Mouse (Mus musculus) liver, postnatal 0 days (tissue): ENCODE measurements at regions not wholly inside any gene's neighbourhood (a gene's known extent, or its start where the extent isn't known, plus 50 kb on each side); places are given as distances from the start of the nearest gene placed in this dataset.

Experiments used
- ATAC-seq: fragments of 200-750 bp; cut with Nextera tagmentation; 2 replicates; pipeline ENCODE4 v1.8.0; 2017; ENCODE audit warnings: mild to moderate bottlenecking, moderate library complexity
- DNase-seq: peaks from one replicate; pipeline ENCODE4 v3.0.0-alpha.2; 2016
- H3K27ac ChIP-seq: fragments of 300-500 bp; sonication (generic); 2 replicates; pipeline ENCODE4 v1.5.1; 2014; ENCODE audit warnings: antibody characterized with exemption, moderate library complexity, mild to moderate bottlenecking, low read depth
- H3K27me3 ChIP-seq: fragments of 300-500 bp; sonication (generic); 2 replicates; pipeline ENCODE4 v1.6.1; 2014; ENCODE audit warnings: low read length, control low read depth, mixed read lengths; ENCODE audit not compliant: insufficient read depth
- H3K36me3 ChIP-seq: fragments of 300-500 bp; sonication (generic); replicated peaks from 2 replicates; pipeline ENCODE4 v1.6.1; 2014; ENCODE audit warnings: mild to moderate bottlenecking, control low read depth, low read length, moderate library complexity, mixed read lengths; ENCODE audit not compliant: insufficient read depth
- H3K4me1 ChIP-seq: fragments of 300-500 bp; sonication (generic); 2 replicates; pipeline ENCODE4 v1.6.1; 2014; ENCODE audit warnings: antibody characterized with exemption, mild to moderate bottlenecking, control low read depth; ENCODE audit not compliant: insufficient read depth
- H3K4me2 ChIP-seq: fragments of 300-500 bp; sonication (generic); 2 replicates; pipeline ENCODE4 v1.6.1; 2014; ENCODE audit warnings: low read depth, mild to moderate bottlenecking, low read length, moderate library complexity, mixed read lengths
- H3K4me3 ChIP-seq: fragments of 300-500 bp; sonication (generic); 2 replicates; pipeline ENCODE4 v1.5.1; 2014; ENCODE audit warnings: low read depth, low read length
- H3K9ac ChIP-seq: fragments of 300-500 bp; sonication (generic); replicated peaks from 2 replicates; pipeline ENCODE4 v1.6.1; 2014; ENCODE audit warnings: mild to moderate bottlenecking, moderate library complexity
- H3K9me3 ChIP-seq: fragments of 300-500 bp; sonication (generic); 2 replicates; pipeline ENCODE4 v1.6.1; 2016; ENCODE audit warnings: mild to moderate bottlenecking, control low read depth, low read length, mixed read lengths
- CTCF ChIP-seq: sonication (generic); IDR thresholded peaks from 2 replicates; pipeline ENCODE4 v1.5.1; 2016; ENCODE audit warnings: antibody characterized with exemption, low read depth
- EP300 ChIP-seq: IDR thresholded peaks from 2 replicates; pipeline ENCODE4 v1.6.1; 2016; ENCODE audit warnings: antibody characterized with exemption, low read depth, mild to moderate bottlenecking
- WGBS: fragments of 180-500 bp; shearing (Covaris S2); extraction: QIAGEN DNeasy Blood & Tissue Kit; methylation state at CpG from one replicate; pipeline ENCODE4 v1.1.7; 2014; ENCODE audit not compliant: insufficient replicate concordance; 5-methylcytosine and 5-hydroxymethylcytosine counted together

DNA sequence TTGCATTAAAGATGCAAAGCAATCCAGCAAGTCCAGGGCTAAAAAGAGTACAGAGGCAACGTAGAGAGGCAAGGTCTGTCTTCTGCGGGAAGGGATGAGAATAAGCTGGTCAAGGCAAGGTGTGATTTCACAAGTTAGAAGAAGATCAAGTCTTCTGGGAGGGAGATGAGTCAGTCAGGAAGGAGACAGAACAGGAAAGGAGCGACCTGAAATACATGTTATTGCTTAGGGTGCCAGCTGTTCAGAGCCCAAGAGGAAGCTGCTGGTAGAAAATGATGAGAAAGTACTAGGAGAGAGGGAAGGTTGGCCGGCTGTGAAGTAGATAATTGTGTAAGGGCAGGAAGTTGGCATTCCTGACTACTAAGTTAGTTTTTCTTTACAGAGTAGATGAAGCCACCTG is 140.1 kb upstream of the Adra1d start:
- Histone ChIP-seq H3K4me2 (no peak overlapping the region), H3K9me3 (no peaks in the 10 kb centered on the region), H3K27ac (no peak overlapping the region), H3K9ac (no peak overlapping the region), H3K36me3 (no peaks in the 10 kb centered on the region), H3K27me3 (no peaks in the 10 kb centered on the region), H3K4me1 (no peaks in the 10 kb centered on the region), H3K4me3 (no peak overlapping the region)
- TF ChIP-seq EP300 (no peak), CTCF (no peak)
- ATAC-seq (no peak), DNase-seq (no peak)
- 56% methylated on average over 4 of the region's 4 CpGs for WGBS

DNA sequence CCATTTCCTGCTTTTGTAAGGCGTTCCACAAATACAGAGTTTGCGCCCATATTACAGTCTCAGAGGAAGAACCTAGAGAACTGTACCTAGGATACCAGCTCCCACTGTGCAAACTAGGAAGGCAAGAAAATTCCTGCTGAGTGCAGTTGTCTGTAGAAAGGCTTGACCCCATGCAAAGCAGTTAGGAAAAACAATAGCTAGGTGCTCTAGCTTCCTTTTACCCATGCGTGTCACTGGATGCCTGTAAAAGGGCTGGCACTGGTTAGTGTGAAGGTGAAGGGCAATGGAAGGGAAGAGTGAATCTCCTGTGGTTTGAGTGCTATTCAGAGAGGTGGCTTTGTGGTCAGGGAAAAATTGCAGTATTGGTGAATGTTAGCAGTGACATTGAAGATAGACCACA is 137.7 kb upstream of the Adra1d start:
- no peak overlapping the region for H3K27ac ChIP-seq
- WGBS = 66% methylated on average over 3 of the region's 3 CpGs
- no peak for DNase-seq
- H3K4me2 ChIP-seq = no peak overlapping the region
- no peaks in the 10 kb centered on the region for H3K36me3 ChIP-seq
- no peak for TF ChIP-seq CTCF
- no peak for TF ChIP-seq EP300
- no peak for ATAC-seq
- no peak overlapping the region for H3K9ac ChIP-seq
- H3K9me3 ChIP-seq = no peaks in the 10 kb centered on the region
- H3K4me3 ChIP-seq = no peak overlapping the region
- no peaks in the 10 kb centered on the region for H3K27me3 ChIP-seq
- H3K4me1 ChIP-seq = no peaks in the 10 kb centered on the region

DNA sequence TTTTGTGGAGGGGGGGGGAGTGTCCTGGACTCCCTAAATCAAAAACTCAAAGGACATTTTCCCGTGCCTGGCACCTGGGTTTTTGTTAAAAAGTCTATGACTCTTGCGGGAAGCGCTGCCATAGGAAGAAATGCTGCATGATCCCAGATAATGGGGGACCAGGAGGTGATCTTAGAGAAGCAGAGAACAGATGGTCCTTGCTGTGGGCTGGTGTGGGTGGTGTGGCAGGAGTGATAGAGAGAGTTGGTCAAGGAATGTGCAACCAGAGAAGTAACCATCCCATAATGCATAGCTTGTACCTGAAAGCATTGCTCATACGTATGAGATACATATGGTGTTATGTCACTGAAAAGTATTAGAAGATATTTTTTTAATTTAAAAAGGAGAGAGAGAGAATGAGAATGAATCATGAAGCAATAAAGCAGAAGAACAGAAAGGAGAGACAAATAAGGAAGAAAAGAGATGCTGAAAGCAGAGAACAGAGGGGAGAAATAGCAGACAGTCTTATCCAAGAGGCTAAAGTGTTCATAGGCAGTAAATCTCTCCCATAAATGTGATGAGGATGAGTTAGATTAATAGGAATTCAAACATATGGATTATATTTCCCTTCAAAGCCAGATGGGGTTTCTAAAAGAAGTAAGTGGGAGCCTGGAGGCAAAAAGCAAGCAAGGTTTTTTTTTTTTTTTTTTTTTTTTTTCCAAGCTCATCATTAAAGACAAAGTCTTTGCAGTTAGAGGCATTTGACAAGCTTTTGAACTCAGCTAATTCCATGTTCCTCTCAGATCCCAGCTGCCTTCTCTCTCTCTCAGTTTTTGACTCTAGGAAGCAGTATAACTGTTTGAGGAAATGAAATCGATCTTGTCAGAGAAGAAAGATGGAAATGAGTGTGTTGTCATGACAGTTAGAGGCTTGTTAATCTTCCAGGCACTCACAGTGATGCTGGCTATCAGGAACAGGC is 136.2 kb upstream of the Adra1d start:
- Histone ChIP-seq H3K4me1 (no peaks in the 10 kb centered on the region), H3K27me3 (no peaks in the 10 kb centered on the region), H3K9ac (no peak overlapping the region), H3K9me3 (no peaks in the 10 kb centered on the region), H3K4me2 (no peak overlapping the region), H3K36me3 (no peaks in the 10 kb centered on the region), H3K4me3 (no peak overlapping the region), H3K27ac (no peak overlapping the region)
- WGBS = 71% methylated on average over 5 of the region's 5 CpGs
- DNase-seq = no peak
- no peak for TF ChIP-seq CTCF
- no peak for TF ChIP-seq EP300
- ATAC-seq = no peak

DNA sequence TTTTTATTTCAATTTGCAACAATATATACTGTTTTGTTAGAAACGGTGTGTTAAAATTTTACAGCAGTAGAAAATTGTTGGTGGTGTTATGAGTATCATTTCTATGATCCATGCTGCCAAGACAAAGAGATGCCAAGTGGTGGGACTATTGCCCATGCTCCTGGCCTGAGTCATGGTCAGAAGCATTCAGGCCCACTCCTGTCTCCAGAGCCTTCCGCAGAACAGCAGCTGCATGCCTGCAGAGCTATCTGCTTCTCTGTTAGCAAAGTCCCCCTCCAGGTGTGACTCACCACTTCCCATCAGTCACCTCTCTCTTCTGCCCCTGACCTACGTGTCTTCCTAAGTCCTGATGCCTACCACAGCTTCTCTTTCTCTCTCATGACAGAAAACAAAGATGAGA is 134.2 kb upstream of the Adra1d start:
- ATAC-seq = no peak
- H3K27me3 ChIP-seq = no peaks in the 10 kb centered on the region
- TF ChIP-seq CTCF (no peak), EP300 (no peak)
- no peaks in the 10 kb centered on the region for H3K9me3 ChIP-seq
- no peak overlapping the region for H3K9ac ChIP-seq
- 55% methylated on average over 3 of the region's 3 CpGs for WGBS
- no peak for DNase-seq
- H3K4me3 ChIP-seq = no peak overlapping the region
- H3K4me1 ChIP-seq = no peaks in the 10 kb centered on the region
- no peak overlapping the region for H3K27ac ChIP-seq
- no peak overlapping the region for H3K4me2 ChIP-seq
- no peaks in the 10 kb centered on the region for H3K36me3 ChIP-seq

DNA sequence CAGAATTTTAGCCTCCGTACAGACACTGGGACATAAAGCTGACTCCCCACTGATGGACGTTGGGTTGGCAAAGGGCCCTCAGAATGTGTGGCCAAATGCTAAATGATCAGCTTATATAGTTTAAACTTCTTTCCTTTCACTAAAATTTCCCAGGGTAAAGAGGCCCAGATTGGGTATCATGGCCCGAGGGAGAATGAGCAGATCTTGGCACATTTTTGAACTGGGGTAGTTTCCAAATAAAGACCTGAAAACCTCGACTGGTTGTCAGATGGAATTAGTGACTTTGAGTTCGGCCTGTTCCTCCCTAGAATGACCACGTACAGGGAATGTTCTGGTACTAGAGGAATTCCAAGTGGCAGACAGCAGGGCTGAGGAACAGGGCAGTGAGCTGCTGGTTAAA is 127.9 kb upstream of the Adra1d start:
- WGBS = 69% methylated on average over 6 of the region's 6 CpGs
- no peak overlapping the region for H3K9ac ChIP-seq
- no peaks in the 10 kb centered on the region for H3K27me3 ChIP-seq
- TF ChIP-seq EP300 (no peak), CTCF (no peak)
- H3K9me3 ChIP-seq = no peaks in the 10 kb centered on the region
- no peak overlapping the region for H3K4me3 ChIP-seq
- H3K4me1 ChIP-seq = no peaks in the 10 kb centered on the region
- DNase-seq (no peak), ATAC-seq (no peak)
- no peaks in the 10 kb centered on the region for H3K36me3 ChIP-seq
- H3K27ac ChIP-seq = no peak overlapping the region
- H3K4me2 ChIP-seq = no peak overlapping the region

DNA sequence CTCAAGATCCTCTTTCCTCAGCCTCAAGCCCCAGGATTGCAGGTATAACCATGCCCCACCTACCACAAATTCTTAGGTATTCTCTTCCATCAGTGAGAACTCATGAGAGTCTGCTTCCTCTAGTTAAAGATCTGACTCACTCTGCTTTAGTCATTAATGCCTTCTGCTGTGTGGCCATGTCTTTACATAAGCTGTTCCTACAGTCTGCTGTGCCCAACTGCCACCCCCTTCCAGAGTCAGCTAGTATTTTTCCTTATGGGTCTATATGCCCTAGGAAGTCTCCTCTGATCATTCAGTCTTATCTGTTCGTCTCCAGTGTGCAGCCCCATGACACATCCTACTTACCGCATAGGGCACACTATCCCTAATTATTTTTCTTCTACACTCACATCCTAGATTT is 126.2 kb upstream of the Adra1d start:
- Histone ChIP-seq H3K9me3 (no peaks in the 10 kb centered on the region), H3K27me3 (no peaks in the 10 kb centered on the region), H3K27ac (no peak overlapping the region), H3K4me2 (no peak overlapping the region), H3K9ac (no peak overlapping the region), H3K4me1 (no peaks in the 10 kb centered on the region), H3K4me3 (no peak overlapping the region), H3K36me3 (no peaks in the 10 kb centered on the region)
- no peak for TF ChIP-seq CTCF
- no peak for TF ChIP-seq EP300
- ATAC-seq = no peak
- 71% methylated on average over 2 of the region's 2 CpGs for WGBS
- DNase-seq = no peak
